Comparison of ENCODE assay signal across 26 mouse cellular contexts in genomic region chr7:135157571-135157970, GRCm38 (mm10).
"Had no signal": no experiment of that assay in that cellular context is flagged by ENCODE, and none has a peak within 500 bp of the region (broad histone marks: within the 10 kb centered on the region; RNA-seq: fewer than 3 reads in every experiment).

No protein-coding gene starts in this region.

- H3K4me2 ChIP-seq: heart, embryonic 11.5 days; heart, embryonic 13.5 days; heart, embryonic 15.5 days; hindbrain, embryonic 12.5 days; hindbrain, embryonic 14.5 days; kidney, embryonic 15.5 days; limb, embryonic 12.5 days; limb, embryonic 15.5 days; liver, embryonic 12.5 days had no signal

- H3K9ac ChIP-seq: heart, embryonic 13.5 days; heart, embryonic 15.5 days; hindbrain, embryonic 12.5 days; hindbrain, embryonic 14.5 days; kidney, embryonic 15.5 days; limb, embryonic 12.5 days; limb, embryonic 15.5 days; liver, embryonic 12.5 days; liver, embryonic 14.5 days had no signal

- H3K27me3 ChIP-seq: heart, embryonic 13.5 days; heart, embryonic 15.5 days; hindbrain, embryonic 12.5 days; kidney, embryonic 15.5 days; limb, embryonic 12.5 days; limb, embryonic 15.5 days; liver, embryonic 12.5 days had no signal

- H3K9me3 ChIP-seq: heart, embryonic 13.5 days; heart, embryonic 15.5 days; hindbrain, embryonic 10.5 days; hindbrain, embryonic 12.5 days; kidney, embryonic 15.5 days; limb, embryonic 12.5 days; limb, embryonic 15.5 days; liver, embryonic 12.5 days had no signal

- H3K36me3 ChIP-seq: liver, embryonic 12.5 days had no signal

- H3K27ac ChIP-seq: gastrocnemius, adult 2 months; heart, adult 2 months; heart, embryonic 13.5 days; heart, embryonic 15.5 days; hindbrain, embryonic 10.5 days; hindbrain, embryonic 12.5 days; hindbrain, embryonic 14.5 days; kidney, embryonic 15.5 days; kidney, postnatal 0 days; left cerebral cortex, adult 2 months; limb, embryonic 12.5 days; limb, embryonic 15.5 days; liver, embryonic 12.5 days; liver, embryonic 14.5 days had no signal

- ATAC-seq: hindbrain, embryonic 16.5 days; intestine, embryonic 16.5 days; liver, embryonic 12.5 days had no signal

- DNase-seq: gastrocnemius, adult 2 months; gastrocnemius, postnatal 10 days; gastrocnemius, postnatal 25 days; heart, adult 2 months; heart, postnatal 14 days; heart, postnatal 4 days; kidney, adult 11 months; kidney, adult 2 months; kidney, adult 9 months; kidney, postnatal 14 days; kidney, postnatal 36 days had no signal

- H3K4me3 ChIP-seq: gastrocnemius, adult 2 months; heart, adult 2 months; heart, embryonic 13.5 days; heart, embryonic 15.5 days; hindbrain, embryonic 10.5 days; hindbrain, embryonic 12.5 days; kidney, embryonic 15.5 days; left cerebral cortex, adult 2 months; limb, embryonic 12.5 days; limb, embryonic 15.5 days; liver, embryonic 12.5 days had no signal

- H3K4me1 ChIP-seq: heart, embryonic 13.5 days; heart, embryonic 15.5 days; hindbrain, embryonic 10.5 days; hindbrain, embryonic 12.5 days; limb, embryonic 15.5 days; liver, embryonic 12.5 days had no signal
